Mouse (Mus musculus): ENCODE measurements around the gene Kmt2e.

- TF ChIP-seq POLR2A (IDR thresholded peaks at IDR 0.05; ENCODE audit: insufficient read depth, low read length) = no peak
- no peak for TF ChIP-seq CTCF (IDR thresholded peaks at IDR 0.05; ENCODE audit: low read depth, low read length)
- TF ChIP-seq EP300 (IDR thresholded peaks at IDR 0.05; ENCODE audit: insufficient read depth, low read depth, low read length) = no peak
Observed at GRCm38 (mm10) chr5:23535692-23536091, 101.5 kb downstream of the Kmt2e start.
